Mouse (Mus musculus) neural tube, embryonic 11.5 days (tissue): Measurements from ENCODE around the gene Rce1. TPM values are rescaled to one million over a fixed set of nuclear protein-coding genes. Genes with fewer than 3 reads are reported as not detected.

Experiments used
- ATAC-seq: fragments of 200-750 bp; cut with Nextera tagmentation; 2 replicates; pipeline ENCODE4 v1.8.0; 2017; ENCODE audit warnings: moderate number of reproducible peaks, mild to moderate bottlenecking, moderate TSS enrichment, moderate library complexity; ENCODE audit not compliant: insufficient read depth, low FRiP score, low TSS enrichment
- DNase-seq: peaks from one replicate; pipeline ENCODE4 v3.0.0-alpha.2; 2015; ENCODE audit warnings: low spot score
- H3K27ac ChIP-seq: fragments of 300-500 bp; sonication (generic); 2 replicates; pipeline ENCODE4 v1.5.1; 2014; ENCODE audit warnings: low read depth, mild to moderate bottlenecking, low read length
- H3K27me3 ChIP-seq: fragments of 300-500 bp; sonication (generic); 2 replicates; pipeline ENCODE4 v1.6.1; 2014; ENCODE audit warnings: mild to moderate bottlenecking, low read length, mixed read lengths; ENCODE audit not compliant: control insufficient read depth, insufficient read depth
- H3K36me3 ChIP-seq: fragments of 300-500 bp; sonication (generic); 2 replicates; pipeline ENCODE4 v1.6.1; 2014; ENCODE audit warnings: mild to moderate bottlenecking, low read length, moderate library complexity, mixed read lengths; ENCODE audit not compliant: control insufficient read depth, insufficient read depth
- H3K4me1 ChIP-seq: fragments of 300-500 bp; sonication (generic); 2 replicates; pipeline ENCODE4 v1.6.1; 2014; ENCODE audit warnings: low read length, mixed read lengths; ENCODE audit not compliant: control insufficient read depth, insufficient read depth
- H3K4me2 ChIP-seq: fragments of 300-500 bp; sonication (generic); 2 replicates; pipeline ENCODE4 v1.6.1; 2014; ENCODE audit warnings: low read depth, mild to moderate bottlenecking, moderate library complexity
- H3K4me3 ChIP-seq: fragments of 300-500 bp; sonication (generic); 2 replicates; pipeline ENCODE4 v1.5.1; 2014; ENCODE audit warnings: low read depth, low read length
- H3K9ac ChIP-seq: fragments of 300-500 bp; sonication (generic); 2 replicates; pipeline ENCODE4 v1.6.1; 2014; ENCODE audit warnings: mild to moderate bottlenecking, low read length
- H3K9me3 ChIP-seq: fragments of 300-500 bp; sonication (generic); 2 replicates; pipeline ENCODE4 v1.6.1; 2016; ENCODE audit warnings: low read length; ENCODE audit not compliant: control insufficient read depth
- WGBS: fragments of 180-500 bp; shearing (Covaris S2); extraction: QIAGEN DNeasy Blood & Tissue Kit; methylation state at CpG from one replicate; pipeline ENCODE4 v1.1.7; 2014; 5-methylcytosine and 5-hydroxymethylcytosine counted together
- polyA plus RNA-seq: library from polyadenylated mRNA; unstranded; fragments of >200 nt; fragmentation: Nextera tagmentation; extraction: Ambion mirVana; gene quantifications from 2 replicates; pipeline ENCODE4 v1.2.1, GENCODE M21; 2014

Rce1 gene
- polyA plus RNA-seq, 1 experiment from 2014 or later, result 68.8 TPM

- DNase-seq (no peak), ATAC-seq (no peak)
- H3K27me3 ChIP-seq, result no peaks in the 10 kb centered on the region
- 87% methylated on average over 12 of the region's 12 CpGs for WGBS
- H3K9me3 ChIP-seq, result no peaks in the 10 kb centered on the region
- no peaks in the 10 kb centered on the region; the same call in 1 of the 2 replicates for H3K4me1 ChIP-seq
- no peak overlapping the region for H3K27ac ChIP-seq
- H3K36me3 ChIP-seq, result peaks cover 3% of the 10 kb centered on the region; the same call in 1 of the 2 replicates
- H3K9ac ChIP-seq, result no peak overlapping the region
- no peak overlapping the region for H3K4me3 ChIP-seq
- H3K4me2 ChIP-seq, result no peak overlapping the region
Measured at GRCm38 (mm10) chr19:4607406-4607805, 18.0 kb downstream of the Rce1 start.

- H3K4me2 ChIP-seq, result no peak overlapping the region
- 89% methylated on average over 4 of the region's 4 CpGs for WGBS
- no peaks in the 10 kb centered on the region; the same call in 1 of the 2 replicates for H3K4me1 ChIP-seq
Measured at GRCm38 (mm10) chr19:4605654-4606053, 19.8 kb downstream of the Rce1 start.

GRCm38 (mm10) chr19:4603801-4604723 is 21.4 kb downstream of the Rce1 start:
- no peaks in the 10 kb centered on the region for H3K36me3 ChIP-seq
- H3K27ac ChIP-seq, result no peak overlapping the region
- no peak overlapping the region for H3K4me3 ChIP-seq
- H3K27me3 ChIP-seq, result no peaks in the 10 kb centered on the region
- WGBS, result 44% methylated on average over 24 of the region's 24 CpGs
- DNase-seq, result peak; percentile 56
- no peak overlapping the region for H3K9ac ChIP-seq
- no peak for ATAC-seq
- H3K9me3 ChIP-seq, result no peaks in the 10 kb centered on the region
- no peaks in the 10 kb centered on the region; the same call in 1 of the 2 replicates for H3K4me1 ChIP-seq
- H3K4me2 ChIP-seq, result no peak overlapping the region

More at GRCm38 (mm10) chr19:4605654-4606053, 19.8 kb downstream of the Rce1 start:
- DNase-seq, result no peak
- H3K27me3 ChIP-seq, result no peaks in the 10 kb centered on the region
- H3K9ac ChIP-seq, result no peak overlapping the region
- ATAC-seq, result no peak
- no peak overlapping the region for H3K4me3 ChIP-seq
- no peaks in the 10 kb centered on the region for H3K36me3 ChIP-seq
- no peak overlapping the region for H3K27ac ChIP-seq
- no peaks in the 10 kb centered on the region for H3K9me3 ChIP-seq

GRCm38 (mm10) chr19:4602459-4602858 is 23.0 kb downstream of the Rce1 start:
- DNase-seq, result no peak
- no peak for ATAC-seq
- H3K27ac ChIP-seq, result no peak overlapping the region
- no peaks in the 10 kb centered on the region for H3K36me3 ChIP-seq
- no peaks in the 10 kb centered on the region for H3K9me3 ChIP-seq
- no peak overlapping the region for H3K9ac ChIP-seq
- no peaks in the 10 kb centered on the region; the same call in 1 of the 2 replicates for H3K4me1 ChIP-seq
- no peaks in the 10 kb centered on the region for H3K27me3 ChIP-seq
- H3K4me3 ChIP-seq, result no peak overlapping the region
- no peak overlapping the region for H3K4me2 ChIP-seq
- 92% methylated on average over 20 of the region's 20 CpGs for WGBS

- Histone ChIP-seq H3K36me3 (no peaks in the 10 kb centered on the region), H3K27me3 (no peaks in the 10 kb centered on the region), H3K4me3 (no peak overlapping the region), H3K4me1 (no peaks in the 10 kb centered on the region), H3K27ac (no peak overlapping the region), H3K9me3 (no peaks in the 10 kb centered on the region), H3K4me2 (no peak overlapping the region), H3K9ac (no peak overlapping the region)
- DNase-seq (no peak), ATAC-seq (no peak)
- 82% methylated on average over 2 of the region's 2 CpGs for WGBS
Measured at GRCm38 (mm10) chr19:4596071-4596470, 29.4 kb downstream of the Rce1 start.

GRCm38 (mm10) chr19:4593792-4594522 is 31.5 kb downstream of the Rce1 start:
- Histone ChIP-seq H3K9ac (no peak overlapping the region), H3K4me1 (no peaks in the 10 kb centered on the region), H3K27me3 (no peaks in the 10 kb centered on the region), H3K4me3 (no peak overlapping the region), H3K36me3 (no peaks in the 10 kb centered on the region), H3K4me2 (no peak overlapping the region), H3K27ac (no peak overlapping the region), H3K9me3 (no peaks in the 10 kb centered on the region)
- WGBS, result 53% methylated on average over 7 of the region's 7 CpGs
- DNase-seq (no peak), ATAC-seq (no peak)

GRCm38 (mm10) chr19:4590025-4590424 is 35.4 kb downstream of the Rce1 start:
- H3K27me3 ChIP-seq, result no peaks in the 10 kb centered on the region
- DNase-seq, result no peak
- WGBS, result 91% methylated on average over 3 of the region's 3 CpGs

GRCm38 (mm10) chr19:4589081-4589480 is 36.4 kb downstream of the Rce1 start:
- Histone ChIP-seq H3K27ac (no peak overlapping the region), H3K9ac (no peak overlapping the region), H3K27me3 (no peaks in the 10 kb centered on the region), H3K4me1 (no peaks in the 10 kb centered on the region), H3K9me3 (no peaks in the 10 kb centered on the region), H3K4me3 (no peak overlapping the region), H3K4me2 (no peak overlapping the region), H3K36me3 (no peaks in the 10 kb centered on the region)
- no peak for DNase-seq
- ATAC-seq, result no peak
- 79% methylated on average over 1 of the region's 1 CpGs for WGBS

More at GRCm38 (mm10) chr19:4590025-4590424, 35.4 kb downstream of the Rce1 start:
- Histone ChIP-seq H3K27ac (no peak overlapping the region), H3K36me3 (no peaks in the 10 kb centered on the region), H3K4me1 (no peaks in the 10 kb centered on the region), H3K9ac (no peak overlapping the region), H3K9me3 (no peaks in the 10 kb centered on the region), H3K4me2 (no peak overlapping the region), H3K4me3 (no peak overlapping the region)
- no peak for ATAC-seq
